Mouse (Mus musculus) heart, embryonic 13.5 days (tissue): ENCODE results near the gene Sdr16c6. TPM values are rescaled to one million over a fixed set of nuclear protein-coding genes. Genes with fewer than 3 reads are reported as not detected.

Experiments used
- ATAC-seq: fragments of 200-750 bp; cut with Nextera tagmentation; 2 replicates; pipeline ENCODE4 v1.8.0; 2017; ENCODE audit warnings: moderate TSS enrichment; ENCODE audit not compliant: insufficient number of reproducible peaks, low FRiP score, low TSS enrichment; ENCODE audit errors: extremely low read depth
- H3K27ac ChIP-seq: fragments of 300-500 bp; sonication (generic); replicated peaks from 2 replicates; pipeline ENCODE4 v1.5.1; 2015; ENCODE audit warnings: moderate library complexity, mild to moderate bottlenecking, inconsistent platforms
- H3K27me3 ChIP-seq: fragments of 300-500 bp; sonication (generic); replicated peaks from 2 replicates; pipeline ENCODE4 v1.6.1; 2015; ENCODE audit warnings: mild to moderate bottlenecking, inconsistent platforms
- H3K36me3 ChIP-seq: fragments of 300-500 bp; sonication (generic); 2 replicates; pipeline ENCODE4 v1.6.1; 2015; ENCODE audit warnings: mild to moderate bottlenecking, inconsistent platforms
- H3K4me1 ChIP-seq: fragments of 300-500 bp; sonication (generic); 2 replicates; pipeline ENCODE4 v1.6.1; 2015; ENCODE audit warnings: inconsistent platforms
- H3K4me2 ChIP-seq: fragments of 300-500 bp; sonication (generic); 2 replicates; pipeline ENCODE4 v1.6.1; 2015; ENCODE audit warnings: inconsistent platforms, mild to moderate bottlenecking, moderate library complexity
- H3K4me3 ChIP-seq: fragments of 300-500 bp; sonication (generic); 2 replicates; pipeline ENCODE4 v1.5.1; 2015; ENCODE audit warnings: moderate library complexity, mild to moderate bottlenecking, inconsistent platforms
- H3K9ac ChIP-seq: fragments of 300-500 bp; sonication (generic); 2 replicates; pipeline ENCODE4 v1.6.1; 2015; ENCODE audit warnings: inconsistent platforms, mild to moderate bottlenecking, moderate library complexity
- H3K9me3 ChIP-seq: fragments of 300-500 bp; sonication (generic); 2 replicates; pipeline ENCODE4 v1.6.1; 2016; ENCODE audit warnings: inconsistent platforms
- WGBS: fragments of 180-500 bp; shearing (Covaris S2); methylation state at CpG from one replicate; pipeline ENCODE4 v1.1.7; 2015; ENCODE audit warnings: mixed read lengths; 5-methylcytosine and 5-hydroxymethylcytosine counted together
- polyA plus RNA-seq: library from polyadenylated mRNA; unstranded; fragments of >200 nt; fragmentation: Nextera tagmentation; extraction: Ambion mirVana; gene quantifications from 2 replicates; pipeline ENCODE4 v1.2.1, GENCODE M21; 2015

Sdr16c6 gene
- not detected in 2 replicates for polyA plus RNA-seq

DNA sequence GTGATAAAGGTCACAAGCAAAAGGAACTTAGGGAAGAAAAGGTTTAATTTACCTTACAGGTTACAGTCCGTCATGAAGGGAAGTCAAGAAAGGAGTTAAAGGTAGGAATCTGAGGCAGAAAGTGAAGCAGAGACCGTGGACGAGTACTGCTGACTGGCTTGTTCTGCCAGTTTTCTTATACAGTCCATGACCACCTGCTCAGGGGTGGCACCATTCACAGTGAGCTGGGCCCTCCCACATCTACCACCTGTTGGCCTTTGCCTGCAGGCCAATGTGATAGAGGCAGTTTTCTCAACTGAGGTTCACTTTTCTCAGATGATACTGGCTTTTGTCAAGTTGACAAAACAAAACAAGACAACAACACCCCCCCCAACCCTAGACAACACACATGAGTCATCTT, at the start of gene Sdr16c6:
Gene Sdr16c6, minus strand, starts transcription at position 151 of the 400 bp plus-strand sequence.
- ATAC-seq, result no peak
- H3K27ac ChIP-seq, result no peak within 1 kb of the TSS
- H3K36me3 ChIP-seq, result no peaks in the 10 kb centered on the region
- no peak within 1 kb of the TSS for H3K4me2 ChIP-seq
- no peak within 1 kb of the TSS for H3K4me3 ChIP-seq
- no peak within 1 kb of the TSS for H3K9ac ChIP-seq
- H3K9me3 ChIP-seq, result no peaks in the 10 kb centered on the region
- no peaks in the 10 kb centered on the region for H3K27me3 ChIP-seq
- H3K4me1 ChIP-seq, result no peaks in the 10 kb centered on the region
- whole genome bisulfite sequencing, result 78% methylated on average over 3 of the region's 3 CpGs

DNA sequence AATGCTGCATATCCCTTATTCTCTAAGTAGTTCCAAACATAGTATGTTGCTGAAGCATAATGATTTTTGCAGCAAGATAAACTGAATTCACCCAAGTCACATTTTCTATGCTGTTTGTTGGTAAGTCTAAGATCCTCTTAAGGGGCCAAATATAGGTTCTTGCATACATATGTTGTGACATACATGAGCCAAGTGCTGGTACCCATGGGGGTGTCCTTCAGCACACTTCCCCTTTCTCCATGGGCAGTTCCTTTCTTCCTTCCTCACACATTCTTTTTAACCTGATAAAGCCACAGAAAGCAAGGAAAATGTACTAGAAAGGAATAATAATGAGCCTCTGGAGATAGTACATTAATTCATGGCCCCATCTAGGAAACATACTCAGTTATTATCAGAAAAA, 2.9 kb upstream of the Sdr16c6 start:
- H3K4me2 ChIP-seq, result no peak overlapping the region
- H3K9me3 ChIP-seq, result no peaks in the 10 kb centered on the region
- H3K27ac ChIP-seq, result no peak overlapping the region
- no peak for ATAC-seq
- no peak overlapping the region for H3K9ac ChIP-seq
- H3K27me3 ChIP-seq, result no peaks in the 10 kb centered on the region
- H3K36me3 ChIP-seq, result no peaks in the 10 kb centered on the region
- no peak overlapping the region for H3K4me3 ChIP-seq
- H3K4me1 ChIP-seq, result no peaks in the 10 kb centered on the region

DNA sequence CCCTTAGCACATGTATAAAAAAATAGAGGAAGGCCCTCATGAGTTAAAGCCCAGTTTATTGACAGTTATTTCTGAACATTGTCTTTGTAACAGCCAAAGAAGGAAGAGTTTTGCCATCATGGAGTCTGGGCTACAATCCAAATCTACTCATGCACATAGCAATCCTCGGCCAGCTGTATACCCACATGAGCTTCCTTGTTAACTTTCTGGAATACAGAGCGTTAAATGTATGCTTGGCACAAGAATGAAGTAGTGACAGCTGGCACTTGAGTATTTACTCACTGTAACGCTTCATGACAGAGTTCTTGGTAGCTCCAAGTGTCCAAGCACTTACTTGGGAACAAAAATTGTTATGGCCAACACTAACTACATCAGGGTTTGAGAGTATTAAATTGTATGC, 1.8 kb upstream of the Sdr16c6 start:
- H3K4me1 ChIP-seq, result no peaks in the 10 kb centered on the region
- H3K9me3 ChIP-seq, result no peaks in the 10 kb centered on the region
- no peak overlapping the region for H3K27ac ChIP-seq
- H3K27me3 ChIP-seq, result no peaks in the 10 kb centered on the region
- ATAC-seq, result no peak
- H3K9ac ChIP-seq, result no peak overlapping the region
- 56% methylated on average over 3 of the region's 3 CpGs for WGBS
- H3K4me2 ChIP-seq, result no peak overlapping the region
- H3K36me3 ChIP-seq, result no peaks in the 10 kb centered on the region
- no peak overlapping the region for H3K4me3 ChIP-seq

DNA sequence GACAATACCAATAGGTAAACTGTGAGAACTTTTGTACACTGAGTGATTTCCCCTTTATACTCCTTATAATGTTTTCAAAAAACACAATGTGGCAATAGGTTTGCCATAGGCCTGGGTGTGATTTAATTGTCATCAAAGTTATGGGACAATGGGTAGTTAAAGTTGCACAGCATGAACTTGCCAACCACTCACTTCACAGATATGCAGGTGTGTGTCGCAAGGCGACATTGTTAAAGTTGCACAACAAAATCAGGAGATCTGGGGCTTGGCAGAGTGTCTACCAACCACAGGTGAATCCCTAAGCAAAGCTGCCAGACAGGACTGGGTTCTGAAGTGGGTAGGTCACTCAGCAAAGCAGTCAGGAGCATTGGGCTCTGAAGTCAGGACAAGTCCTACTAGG, 1.3 kb downstream of the Sdr16c6 start:
- no peak for ATAC-seq
- Histone ChIP-seq H3K36me3 (no peaks in the 10 kb centered on the region), H3K9ac (no peak overlapping the region), H3K9me3 (no peaks in the 10 kb centered on the region), H3K27ac (no peak overlapping the region), H3K4me3 (no peak overlapping the region), H3K4me1 (no peaks in the 10 kb centered on the region), H3K4me2 (no peak overlapping the region), H3K27me3 (no peaks in the 10 kb centered on the region)
- WGBS, result 85% methylated on average over 2 of the region's 2 CpGs

Other genes starting within 250 kb of the Sdr16c6 start
- gene Gm11808, start 103.9 kb downstream of the Sdr16c6 start, polyA plus RNA-seq, result 706 and 769 TPM in 2 replicates